Mouse (Mus musculus) erythroblast, embryonic 14.5 days (primary cell): ENCODE data around the gene Coq9. TPM values are rescaled to one million over a fixed set of nuclear protein-coding genes. Genes with fewer than 3 reads are reported as not detected.
"Not testable (repeated sequence)": the region's sequence is repeated elsewhere in the genome, so short reads cannot be mapped to it uniquely, and the experiment has no call there.

Experiments
- H3K27me3 ChIP-seq: 2 replicates; pipeline ENCODE4 v1.6.1; 2012; ENCODE audit warnings: inconsistent platforms; ENCODE audit not compliant: control insufficient read depth
- H3K36me3 ChIP-seq: 2 replicates; pipeline ENCODE4 v1.6.1; 2012; ENCODE audit warnings: mild to moderate bottlenecking, inconsistent platforms; ENCODE audit not compliant: control insufficient read depth
- H3K4me1 ChIP-seq: 2 replicates; pipeline ENCODE4 v1.6.1; 2012; ENCODE audit warnings: inconsistent platforms; ENCODE audit not compliant: control insufficient read depth
- H3K4me3 ChIP-seq: replicated peaks from 2 replicates; pipeline ENCODE3; 2012; ENCODE audit warnings: moderate library complexity, mild to moderate bottlenecking, inconsistent platforms
- H3K9me3 ChIP-seq: 2 replicates; pipeline ENCODE4 v1.6.1; 2012; ENCODE audit warnings: low read length, inconsistent platforms, mixed read lengths; ENCODE audit not compliant: control insufficient read depth
- GATA1 ChIP-seq: IDR thresholded peaks from 2 replicates; pipeline ENCODE4 v1.6.1; 2012; ENCODE audit warnings: low read length, inconsistent platforms, mixed read lengths
- TAL1 ChIP-seq: IDR thresholded peaks from 3 replicates; pipeline ENCODE4 v1.6.1; 2012; ENCODE audit warnings: low read length, inconsistent platforms, mixed read lengths
- polyA plus RNA-seq: library from polyadenylated mRNA; stranded (reverse); fragments of >175 nt; gene quantifications from 2 replicates; pipeline ENCODE4 v1.2.3, GENCODE M21; 2012

The Coq9 gene
- polyA plus RNA-seq, 1 experiment = 9.5 TPM

DNA sequence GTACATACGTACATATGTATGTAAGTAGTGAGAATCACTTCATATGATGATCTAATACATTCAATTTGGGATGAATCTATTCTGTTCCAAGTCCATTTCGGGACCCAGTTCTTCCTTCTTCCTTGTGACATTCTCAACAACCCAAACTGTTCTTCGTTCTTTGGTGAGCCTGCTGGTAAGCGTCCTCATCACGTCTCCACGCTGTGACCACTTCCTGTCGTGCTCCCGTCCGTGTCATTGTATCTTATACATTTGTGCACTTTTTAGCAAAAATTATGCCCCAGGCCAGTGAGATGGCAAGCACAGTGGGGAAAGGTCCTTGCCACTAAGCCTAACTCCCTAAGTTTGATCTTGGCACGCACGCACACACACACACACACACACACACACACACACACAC, 20.2 kb upstream of the Coq9 start:
- H3K27me3 ChIP-seq = no peaks in the 10 kb centered on the region
- no peak overlapping the region for H3K4me3 ChIP-seq
- TF ChIP-seq TAL1 (no peak), GATA1 (no peak)
- H3K36me3 ChIP-seq = peaks cover 54% of the 10 kb centered on the region
- H3K4me1 ChIP-seq = peaks cover 28% of the 10 kb centered on the region
- H3K9me3 ChIP-seq = no peaks in the 10 kb centered on the region

- Histone ChIP-seq H3K27me3 (no peaks in the 10 kb centered on the region), H3K36me3 (peaks cover 72% of the 10 kb centered on the region), H3K9me3 (no peaks in the 10 kb centered on the region), H3K4me3 (no peak overlapping the region), H3K4me1 (peaks cover 27% of the 10 kb centered on the region)
- TF ChIP-seq GATA1 (no peak), TAL1 (no peak)
Observed at GRCm38 (mm10) chr8:94819671-94820179, 18.4 kb upstream of the Coq9 start.

GRCm38 (mm10) chr8:94820553-94820952, 17.6 kb upstream of the Coq9 start:
- Histone ChIP-seq H3K9me3 (no peaks in the 10 kb centered on the region), H3K4me3 (no peak overlapping the region), H3K4me1 (peaks cover 26% of the 10 kb centered on the region), H3K27me3 (no peaks in the 10 kb centered on the region), H3K36me3 (peaks cover 80% of the 10 kb centered on the region)
- TF ChIP-seq TAL1 = no peak
- no peak for TF ChIP-seq GATA1

GRCm38 (mm10) chr8:94821381-94821780, 16.7 kb upstream of the Coq9 start:
- Histone ChIP-seq H3K9me3 (no peaks in the 10 kb centered on the region), H3K27me3 (no peaks in the 10 kb centered on the region), H3K4me3 (no peak overlapping the region), H3K36me3 (peaks cover 88% of the 10 kb centered on the region), H3K4me1 (peaks cover 25% of the 10 kb centered on the region)
- TF ChIP-seq TAL1 = no peak
- no peak for TF ChIP-seq GATA1

DNA sequence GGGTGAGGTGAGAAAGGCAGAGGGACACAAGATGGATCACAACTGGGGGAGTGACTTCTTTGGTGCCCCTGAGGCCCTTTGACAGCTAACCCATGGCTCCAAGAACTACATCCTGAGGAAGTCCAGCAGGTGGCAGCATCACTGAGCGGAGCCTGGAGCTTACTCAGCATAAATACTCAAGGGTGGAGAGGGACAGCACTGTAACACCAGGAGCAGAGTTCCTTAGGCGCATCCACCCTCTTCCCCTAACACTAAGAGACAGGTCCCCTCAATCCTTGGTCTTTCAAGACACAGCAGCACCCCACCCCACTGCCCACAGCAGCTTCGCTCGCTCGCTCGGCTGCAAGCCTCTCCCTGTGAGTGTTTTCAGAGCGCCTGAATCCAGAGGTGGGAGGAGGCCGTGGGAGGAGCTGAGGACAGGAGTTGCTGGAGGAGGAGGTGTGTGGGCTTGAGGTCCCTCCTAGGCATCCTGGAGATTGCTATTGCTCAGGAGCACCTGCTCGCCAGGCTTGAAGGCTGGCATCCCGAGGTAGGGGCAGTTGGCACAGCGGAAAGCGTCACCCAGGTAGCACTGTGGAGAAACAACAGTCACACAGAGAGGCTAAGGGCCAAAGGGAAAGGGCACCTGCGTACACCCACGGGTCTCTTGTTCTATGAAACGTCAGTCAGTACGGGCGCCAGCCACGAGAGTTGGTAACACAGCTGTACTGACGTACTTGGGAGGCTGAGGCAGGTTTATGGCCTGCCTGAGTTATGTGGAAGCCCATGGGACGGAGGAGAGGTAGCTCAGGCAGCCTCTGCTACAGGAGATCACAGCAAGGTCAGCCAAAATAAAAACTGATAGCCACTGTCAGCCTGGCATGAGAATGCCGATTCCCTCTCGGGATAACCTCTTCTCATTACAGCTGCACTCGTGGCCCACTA, 15.2 kb upstream of the Coq9 start:
- H3K36me3 ChIP-seq = peaks cover 99% of the 10 kb centered on the region

GRCm38 (mm10) chr8:94825170-94825569, 13.0 kb upstream of the Coq9 start:
- Histone ChIP-seq H3K27me3 (no peaks in the 10 kb centered on the region), H3K4me1 (peaks cover 20% of the 10 kb centered on the region), H3K9me3 (peaks cover 1% of the 10 kb centered on the region; the same call in 1 of the 2 replicates), H3K36me3 (peaks cover 99% of the 10 kb centered on the region), H3K4me3 (no peak overlapping the region)
- TF ChIP-seq TAL1 (no peak), GATA1 (no peak)

More for the DNA sequence above, 15.2 kb upstream of the Coq9 start:
- Histone ChIP-seq H3K9me3 (no peaks in the 10 kb centered on the region), H3K4me3 (no peak overlapping the region), H3K4me1 (peaks cover 25% of the 10 kb centered on the region), H3K27me3 (no peaks in the 10 kb centered on the region)
- TF ChIP-seq GATA1 (no peak), TAL1 (no peak)

GRCm38 (mm10) chr8:94826210-94826609, 11.9 kb upstream of the Coq9 start:
- no peaks in the 10 kb centered on the region for H3K27me3 ChIP-seq
- peaks cover 11% of the 10 kb centered on the region for H3K4me1 ChIP-seq
- H3K36me3 ChIP-seq = peaks cover 99% of the 10 kb centered on the region
- peaks cover 6% of the 10 kb centered on the region for H3K9me3 ChIP-seq
- no peak overlapping the region for H3K4me3 ChIP-seq
- TF ChIP-seq TAL1 = no peak
- TF ChIP-seq GATA1 = no peak

DNA sequence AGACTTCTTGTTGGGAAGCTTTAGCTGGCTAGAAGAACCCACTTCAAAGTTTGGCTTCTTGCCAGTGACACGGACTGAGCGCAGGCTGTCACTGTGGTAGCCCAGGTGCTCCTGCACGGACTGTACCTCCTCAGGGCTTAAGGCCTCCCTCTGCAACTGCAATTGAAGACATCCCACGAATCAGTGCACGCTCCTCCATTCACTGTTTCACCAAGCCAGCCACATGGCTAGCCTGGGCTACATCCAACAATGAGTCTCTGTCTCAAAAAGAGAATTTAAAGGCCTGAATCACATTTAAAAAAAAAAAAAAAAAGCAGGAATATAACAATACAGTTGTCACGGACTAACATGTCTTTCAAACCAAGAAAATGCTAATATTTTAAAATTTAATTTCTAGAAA, 9.8 kb upstream of the Coq9 start:
- no peak overlapping the region for H3K4me3 ChIP-seq
- peaks cover 9% of the 10 kb centered on the region for H3K4me1 ChIP-seq
- no peaks in the 10 kb centered on the region for H3K27me3 ChIP-seq
- peaks cover 6% of the 10 kb centered on the region for H3K9me3 ChIP-seq
- no peak for TF ChIP-seq GATA1
- no peak for TF ChIP-seq TAL1
- peaks cover 99% of the 10 kb centered on the region for H3K36me3 ChIP-seq

- H3K27me3 ChIP-seq, H3K4me3 ChIP-seq, H3K9me3 ChIP-seq: not testable (repeated sequence)
- H3K4me1 ChIP-seq = peaks cover 31% of the 10 kb centered on the region
- H3K36me3 ChIP-seq = peaks cover 56% of the 10 kb centered on the region
Observed at GRCm38 (mm10) chr8:94833901-94834405, 4.2 kb upstream of the Coq9 start.

- not testable (repeated sequence) for H3K4me3 ChIP-seq
Observed at GRCm38 (mm10) chr8:94835751-94836150, 2.4 kb upstream of the Coq9 start.

More at GRCm38 (mm10) chr8:94835751-94836150, 2.4 kb upstream of the Coq9 start:
- not testable (repeated sequence) for H3K27me3 ChIP-seq, H3K9me3 ChIP-seq
- Histone ChIP-seq H3K4me1 (peaks cover 39% of the 10 kb centered on the region), H3K36me3 (peaks cover 40% of the 10 kb centered on the region)
